Mouse (Mus musculus) CH12.LX (cell line): ENCODE measurements around the gene Bicd2. TPM values are rescaled to one million over a fixed set of nuclear protein-coding genes. Genes with fewer than 3 reads are reported as not detected.

Source experiments
- DNase-seq: peaks from one replicate; pipeline ENCODE4 v3.0.0-alpha.2; 2013; ENCODE audit errors: extremely low read depth
- H3K27ac ChIP-seq: 2 replicates; pipeline ENCODE4 v1.5.1; 2012; ENCODE audit warnings: low read depth, mild to moderate bottlenecking, control low read depth, moderate library complexity; ENCODE audit not compliant: insufficient read depth
- H3K27me3 ChIP-seq: replicated peaks from 2 replicates; pipeline ENCODE3; 2012; ENCODE audit warnings: inconsistent platforms
- H3K36me3 ChIP-seq, 2 experiments: replicated peaks in 1 of 2; 2 replicates each; pipeline versions ENCODE3 to v1.6.1; 2012; ENCODE audit warnings: inconsistent platforms in 1 of 2, low read length in 1 of 2, mild to moderate bottlenecking in 1 of 2, mixed read lengths in 1 of 2, moderate library complexity in 1 of 2; ENCODE audit not compliant: control insufficient read depth in 1 of 2, insufficient read depth in 1 of 2
- H3K4me1 ChIP-seq, 2 experiments: 2 replicates each; pipeline ENCODE4 v1.6.1; 2012; ENCODE audit warnings: inconsistent platforms in 1 of 2, moderate library complexity in 1 of 2; ENCODE audit not compliant: insufficient read depth in 2 of 2, control insufficient read depth in 1 of 2
- H3K4me2 ChIP-seq: 2 replicates; pipeline ENCODE4 v1.6.1; 2012; ENCODE audit warnings: low read depth, mild to moderate bottlenecking, control low read depth; ENCODE audit not compliant: poor library complexity, insufficient read depth, severe bottlenecking
- H3K4me3 ChIP-seq, 3 experiments: fragments of 150-350 bp in 1 of 3; sonication (generic) in 1 of 3; replicated peaks in 1 of 3; 2 replicates each; pipeline versions ENCODE3 to v1.5.1; 2011 to 2012; ENCODE audit warnings: low read depth in 2 of 3, low read length in 2 of 3, mild to moderate bottlenecking in 2 of 3, moderate library complexity in 2 of 3, control low read depth in 1 of 3, improper control_type of control experiment in 1 of 3, inconsistent platforms in 1 of 3, mixed read lengths in 1 of 3; ENCODE audit not compliant: poor library complexity in 1 of 3
- H3K79me2 ChIP-seq: replicated peaks from 2 replicates; pipeline ENCODE4 v1.6.1; 2012; ENCODE audit warnings: mild to moderate bottlenecking, moderate library complexity; ENCODE audit not compliant: control insufficient read depth, poor library complexity, insufficient read depth, severe bottlenecking; ENCODE audit errors: extremely low read depth
- H3K9ac ChIP-seq: 2 replicates; pipeline ENCODE4 v1.6.1; 2012; ENCODE audit warnings: low read depth, mild to moderate bottlenecking, control low read depth, moderate library complexity; ENCODE audit not compliant: insufficient read depth
- H3K9me3 ChIP-seq: replicated peaks from 2 replicates; pipeline ENCODE3; 2012; ENCODE audit warnings: low read length, inconsistent platforms, mixed read lengths
- BHLHE40 ChIP-seq: IDR thresholded peaks from 2 replicates; pipeline ENCODE4 v1.6.1; 2011; ENCODE audit warnings: mild to moderate bottlenecking, low read depth, low read length, improper control_type of control experiment
- CHD1 ChIP-seq: IDR thresholded peaks from 2 replicates; pipeline ENCODE4 v1.6.1; 2012; ENCODE audit warnings: low read depth, low read length, improper control_type of control experiment, inconsistent platforms
- CTCF ChIP-seq, 2 experiments: IDR thresholded peaks in 1 of 2; conservative IDR thresholded peaks in 1 of 2; 2 replicates each; pipeline ENCODE4 v1.5.1; 2011 to 2012; ENCODE audit warnings: low read depth in 2 of 2, low read length in 2 of 2, improper control_type of control experiment in 1 of 2, inconsistent platforms in 1 of 2, mild to moderate bottlenecking in 1 of 2, moderate library complexity in 1 of 2
- GABPA ChIP-seq: IDR thresholded peaks from 2 replicates; pipeline ENCODE4 v1.6.1; 2012; ENCODE audit warnings: low read depth, low read length, improper control_type of control experiment, inconsistent platforms; ENCODE audit not compliant: insufficient replicate concordance
- IRF4 ChIP-seq: IDR thresholded peaks from 2 replicates; pipeline ENCODE4 v1.6.1; 2014; ENCODE audit warnings: low read depth, mild to moderate bottlenecking, inconsistent platforms, low read length, improper control_type of control experiment
- JUN ChIP-seq: IDR thresholded peaks from 2 replicates; pipeline ENCODE4 v1.6.1; 2011; ENCODE audit warnings: low read depth, mild to moderate bottlenecking, low read length, improper control_type of control experiment, moderate library complexity; ENCODE audit not compliant: insufficient read depth
- KAT2A ChIP-seq: IDR thresholded peaks from 2 replicates; pipeline ENCODE4 v1.6.1; 2012; ENCODE audit warnings: low read length, improper control_type of control experiment, inconsistent platforms; ENCODE audit not compliant: insufficient replicate concordance
- MAFK ChIP-seq: IDR thresholded peaks from 2 replicates; pipeline ENCODE4 v1.6.1; 2011; ENCODE audit warnings: low read length, improper control_type of control experiment; ENCODE audit not compliant: insufficient replicate concordance
- MAX ChIP-seq: IDR thresholded peaks from 2 replicates; pipeline ENCODE4 v1.6.1; 2011; ENCODE audit warnings: low read length, improper control_type of control experiment
- MEF2A ChIP-seq: IDR thresholded peaks from 2 replicates; pipeline ENCODE4 v1.6.1; 2014; ENCODE audit warnings: low read depth, mild to moderate bottlenecking, inconsistent platforms, low read length, improper control_type of control experiment, borderline replicate concordance
- MXI1 ChIP-seq: IDR thresholded peaks from 2 replicates; pipeline ENCODE4 v1.6.1; 2011; ENCODE audit warnings: mild to moderate bottlenecking, low read depth, low read length, improper control_type of control experiment
- MYC ChIP-seq: IDR thresholded peaks from 2 replicates; pipeline ENCODE4 v1.6.1; 2011; ENCODE audit warnings: low read depth, mild to moderate bottlenecking, improper control_type of control experiment, low read length
- NRF1 ChIP-seq: IDR thresholded peaks from 2 replicates; pipeline ENCODE4 v1.6.1; 2014; ENCODE audit warnings: low read depth, mild to moderate bottlenecking, inconsistent platforms, low read length, improper control_type of control experiment, moderate library complexity
- POLR2A ChIP-seq: IDR thresholded peaks from 2 replicates; pipeline ENCODE4 v1.6.1; 2011; ENCODE audit warnings: low read depth, mild to moderate bottlenecking, improper control_type of control experiment, low read length
- RAD21 ChIP-seq: IDR thresholded peaks from 2 replicates; pipeline ENCODE4 v1.6.1; 2011; ENCODE audit warnings: low read depth, mild to moderate bottlenecking, low read length, improper control_type of control experiment, moderate library complexity
- RCOR1 ChIP-seq: conservative IDR thresholded peaks from 2 replicates; pipeline ENCODE4 v1.6.1; 2012; ENCODE audit warnings: low read depth, mild to moderate bottlenecking, inconsistent platforms, low read length, improper control_type of control experiment
- SIN3A ChIP-seq: IDR thresholded peaks from 2 replicates; pipeline ENCODE4 v1.6.1; 2012; ENCODE audit warnings: low read length, improper control_type of control experiment, inconsistent platforms
- UBTF ChIP-seq: IDR thresholded peaks from 2 replicates; pipeline ENCODE4 v1.6.1; 2012; ENCODE audit warnings: low read depth, mild to moderate bottlenecking, inconsistent platforms, low read length, improper control_type of control experiment, moderate library complexity
- ZC3H11A ChIP-seq: IDR thresholded peaks from 2 replicates; pipeline ENCODE4 v1.6.1; 2012; ENCODE audit warnings: low read depth, mild to moderate bottlenecking, inconsistent platforms, low read length, improper control_type of control experiment
- ZMIZ1 ChIP-seq: IDR thresholded peaks from 2 replicates; pipeline ENCODE4 v1.6.1; 2012; ENCODE audit warnings: low read depth, mild to moderate bottlenecking, inconsistent platforms, low read length, improper control_type of control experiment
- dilution Hi-C: fragments of 300-500 bp; cut with MboI; formaldehyde crosslinking; loops from 2 replicates; pipeline ENCODE4 v1.14.3; 2020; ENCODE audit warnings: low sequenced_read_pairs; ENCODE audit not compliant: extremely low pct_unique_long_range_greater_than_20kb, extremely low pct_ligation_motif_present
- in situ Hi-C: fragments of 300-500 bp; cut with MboI; formaldehyde crosslinking; loops from 3 replicates; pipeline ENCODE4 v1.14.3; 2019; ENCODE audit warnings: low sequenced_read_pairs, low pct_ligation_motif_present, low pct_unique_long_range_greater_than_20kb, mixed read lengths
- polyA plus RNA-seq: library from polyadenylated mRNA; unstranded; fragments of >175 nt; gene quantifications from 2 replicates; pipeline ENCODE4 v1.2.1, GENCODE M21; 2012; ENCODE audit warnings: low read depth; ENCODE audit not compliant: insufficient read length
- total RNA-seq, 2 experiments: library from RNA; depleted of rRNA; stranded (reverse); fragments of 300-350 nt in 1 of 2; fragments of >200 nt in 1 of 2; gene quantifications; 2 replicates each; pipeline ENCODE4 v1.2.3; 2012 to 2014

The Bicd2 gene
- total and polyA plus RNA-seq, 3 experiments: 16.9 to 26.5 (median 21.0) TPM

GRCm38 (mm10) chr13:49328101-49328500, 13.3 kb upstream of the Bicd2 start:
- Histone ChIP-seq H3K4me1 (peaks cover 0 to 17% of the 10 kb centered on the region in 2 experiments; a peak in 2 of 4 replicates), H3K27ac (no peak overlapping the region), H3K4me2 (no peak overlapping the region), H3K9ac (no peak overlapping the region), H3K9me3 (no peaks in the 10 kb centered on the region), H3K4me3 (no peak overlapping the region), H3K79me2 (no peaks in the 10 kb centered on the region), H3K27me3 (no peaks in the 10 kb centered on the region), H3K36me3 (no peaks in the 10 kb centered on the region)
- TF ChIP-seq BHLHE40 (no peak), IRF4 (no peak), KAT2A (no peak), CHD1 (no peak), MAX (no peak), RCOR1 (no peak), MEF2A (no peak), ZMIZ1 (no peak), CTCF (conservative IDR thresholded peaks at IDR 0.05 in 1 of 2, IDR thresholded peaks at IDR 0.05 in 1 of 2; ENCODE audit: low read depth in 2 of 2, low read length in 2 of 2) (no peak)
- no peak for DNase-seq
- dilution Hi-C loops: no loop called here
- in situ Hi-C loops: no loop called here

DNA sequence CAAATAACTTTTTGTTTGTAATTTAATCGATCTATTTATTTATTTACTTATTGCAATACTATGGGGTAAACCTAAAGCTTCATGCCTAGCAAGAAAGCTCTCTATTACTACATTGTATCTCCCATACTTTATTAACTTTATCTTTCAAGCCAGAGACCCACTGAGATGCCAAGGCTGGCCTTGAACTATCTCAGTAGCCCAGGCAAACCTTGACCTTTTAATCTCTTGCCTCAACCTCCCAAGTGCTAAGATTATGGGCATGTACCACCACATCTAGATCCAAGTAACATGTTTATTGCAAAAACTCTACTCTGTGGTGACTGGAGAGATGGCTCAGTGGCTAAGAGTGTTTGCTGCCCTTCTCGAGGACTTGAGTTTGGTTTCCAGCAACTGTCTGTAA, 8.1 kb upstream of the Bicd2 start:
- peaks cover 4% of the 10 kb centered on the region for H3K9me3 ChIP-seq
- dilution Hi-C loops (no loop called here), in situ Hi-C loops (no loop called here)
- no peak for TF ChIP-seq MAFK
- TF ChIP-seq MEF2A: no peak
- no peak for TF ChIP-seq JUN
- no peak for TF ChIP-seq BHLHE40
- no peak for TF ChIP-seq ZMIZ1
- TF ChIP-seq NRF1: no peak
- no peak for TF ChIP-seq CTCF (conservative IDR thresholded peaks at IDR 0.05 in 1 of 2, IDR thresholded peaks at IDR 0.05 in 1 of 2; ENCODE audit: low read depth in 2 of 2, low read length in 2 of 2)
- TF ChIP-seq SIN3A: no peak
- no peak for TF ChIP-seq MXI1
- TF ChIP-seq RAD21: no peak
- no peak for TF ChIP-seq GABPA
- no peak for TF ChIP-seq MYC
- TF ChIP-seq ZC3H11A: no peak
- TF ChIP-seq POLR2A: no peak
- no peak for TF ChIP-seq KAT2A
- no peak for TF ChIP-seq UBTF
- DNase-seq: no peak
- no peaks in the 10 kb centered on the region for H3K79me2 ChIP-seq
- no peak overlapping the region for H3K4me3 ChIP-seq
- H3K4me2 ChIP-seq: no peak overlapping the region
- H3K27me3 ChIP-seq: no peaks in the 10 kb centered on the region
- H3K36me3 ChIP-seq: no peaks in the 10 kb centered on the region
- no peaks in the 10 kb centered on the region for H3K4me1 ChIP-seq
- no peak overlapping the region for H3K9ac ChIP-seq
- H3K27ac ChIP-seq: no peak overlapping the region
